Mouse (Mus musculus) hindbrain, embryonic 16.5 days (tissue): ENCODE measurements around the gene Rasgef1b. TPM values are rescaled to one million over a fixed set of nuclear protein-coding genes. Genes with fewer than 3 reads are reported as not detected.

Experiments
- ATAC-seq: fragments of 200-750 bp; cut with Nextera tagmentation; 2 replicates; pipeline ENCODE4 v1.8.0; 2017; ENCODE audit warnings: moderate TSS enrichment, moderate library complexity
- H3K27ac ChIP-seq: fragments of 300-500 bp; sonication (generic); 2 replicates; pipeline ENCODE4 v1.5.1; 2014; ENCODE audit warnings: low read depth, mild to moderate bottlenecking, control low read depth, low read length, moderate library complexity
- H3K27me3 ChIP-seq: fragments of 300-500 bp; sonication (generic); replicated peaks from 2 replicates; pipeline ENCODE4 v1.6.1; 2014; ENCODE audit warnings: low read length; ENCODE audit not compliant: control insufficient read depth, insufficient read depth
- H3K36me3 ChIP-seq: fragments of 300-500 bp; sonication (generic); 2 replicates; pipeline ENCODE4 v1.6.1; 2014; ENCODE audit warnings: mild to moderate bottlenecking, low read length, moderate library complexity, mixed read lengths; ENCODE audit not compliant: control insufficient read depth, insufficient read depth
- H3K4me1 ChIP-seq: fragments of 300-500 bp; sonication (generic); 2 replicates; pipeline ENCODE4 v1.6.1; 2014; ENCODE audit warnings: low read depth, low read length; ENCODE audit not compliant: control insufficient read depth, insufficient read depth
- H3K4me2 ChIP-seq: fragments of 300-500 bp; sonication (generic); 2 replicates; pipeline ENCODE4 v1.6.1; 2014; ENCODE audit warnings: mild to moderate bottlenecking, low read length, control low read depth, moderate library complexity
- H3K4me3 ChIP-seq: fragments of 300-500 bp; sonication (generic); 2 replicates; pipeline ENCODE4 v1.5.1; 2014; ENCODE audit warnings: mild to moderate bottlenecking, low read length, control low read depth, moderate library complexity
- H3K9ac ChIP-seq: fragments of 300-500 bp; sonication (generic); 2 replicates; pipeline ENCODE4 v1.6.1; 2014; ENCODE audit warnings: low read depth, mild to moderate bottlenecking, control low read depth, low read length, moderate library complexity
- H3K9me3 ChIP-seq: fragments of 300-500 bp; sonication (generic); 2 replicates; pipeline ENCODE4 v1.6.1; 2014; ENCODE audit warnings: mild to moderate bottlenecking, low read length, moderate library complexity; ENCODE audit not compliant: control insufficient read depth
- WGBS: fragments of 180-500 bp; shearing (Covaris S2); extraction: QIAGEN DNeasy Blood & Tissue Kit; methylation state at CpG from one replicate; pipeline ENCODE4 v1.1.7; 2014; 5-methylcytosine and 5-hydroxymethylcytosine counted together
- polyA plus RNA-seq: library from polyadenylated mRNA; unstranded; fragments of >200 nt; fragmentation: Nextera tagmentation; extraction: Ambion mirVana; gene quantifications from 2 replicates; pipeline ENCODE4 v1.2.1, GENCODE M21; 2015

The Rasgef1b gene
- polyA plus RNA-seq, 1 experiment from 2014 or later, result 43.5 TPM

GRCm38 (mm10) chr5:99369256-99369655 is 359.6 kb downstream of the Rasgef1b start:
- Histone ChIP-seq H3K9ac (no peak overlapping the region), H3K4me2 (no peak overlapping the region), H3K27me3 (no peaks in the 10 kb centered on the region), H3K27ac (no peak overlapping the region), H3K4me3 (no peak overlapping the region), H3K4me1 (no peaks in the 10 kb centered on the region), H3K9me3 (no peaks in the 10 kb centered on the region), H3K36me3 (no peaks in the 10 kb centered on the region)
- 89% methylated on average over 6 of the region's 6 CpGs for WGBS
- ATAC-seq, result no peak

DNA sequence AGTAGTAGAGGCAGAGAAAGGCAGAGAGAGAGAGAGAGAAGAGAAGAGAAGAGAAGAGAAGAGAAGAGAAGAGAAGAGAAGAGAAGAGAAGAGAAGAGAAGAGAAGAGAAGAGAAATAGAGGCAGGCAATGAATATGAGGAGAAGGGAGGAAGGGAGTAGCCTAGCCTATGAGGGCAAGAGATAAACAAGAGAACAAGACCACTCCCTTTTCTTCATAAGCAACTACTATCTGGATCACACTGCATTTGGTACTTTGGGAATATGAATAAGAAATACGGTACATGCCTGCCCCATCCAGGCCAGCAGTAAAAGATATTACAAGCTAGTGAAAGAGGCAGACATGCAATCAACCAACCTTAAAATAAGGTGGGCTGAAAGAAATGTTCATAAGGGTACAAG is 360.2 kb downstream of the Rasgef1b start:
- Histone ChIP-seq H3K4me2 (no peak overlapping the region), H3K9ac (no peak overlapping the region), H3K27me3 (no peaks in the 10 kb centered on the region), H3K4me1 (no peaks in the 10 kb centered on the region), H3K36me3 (no peaks in the 10 kb centered on the region), H3K4me3 (no peak overlapping the region), H3K27ac (no peak overlapping the region), H3K9me3 (no peaks in the 10 kb centered on the region)
- WGBS, result 87% methylated on average over 1 of the region's 1 CpGs
- no peak for ATAC-seq

DNA sequence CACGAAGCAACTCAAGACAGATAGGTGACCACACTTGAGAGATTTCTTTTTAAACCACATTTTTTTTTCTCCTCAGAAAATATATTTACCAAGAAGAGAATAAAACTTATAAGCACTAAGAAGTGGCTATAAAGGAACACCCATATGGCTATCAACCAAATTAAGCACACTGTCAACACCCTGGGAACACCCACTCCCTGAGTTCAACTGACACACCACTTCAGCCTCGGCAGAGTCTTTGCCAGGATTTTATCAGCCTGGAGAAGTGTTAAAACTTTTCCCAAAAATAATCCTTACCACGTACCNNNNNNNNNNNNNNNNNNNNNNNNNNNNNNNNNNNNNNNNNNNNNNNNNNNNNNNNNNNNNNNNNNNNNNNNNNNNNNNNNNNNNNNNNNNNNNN is 368.3 kb downstream of the Rasgef1b start:
- H3K4me1 ChIP-seq, result no peaks in the 10 kb centered on the region
- WGBS, result 81% methylated on average over 3 of the region's 3 CpGs
- no peaks in the 10 kb centered on the region for H3K9me3 ChIP-seq
- H3K9ac ChIP-seq, result no peak overlapping the region
- H3K27me3 ChIP-seq, result no peaks in the 10 kb centered on the region
- no peaks in the 10 kb centered on the region for H3K36me3 ChIP-seq
- H3K4me3 ChIP-seq, result no peak overlapping the region
- ATAC-seq, result no peak
- no peak overlapping the region for H3K27ac ChIP-seq
- H3K4me2 ChIP-seq, result no peak overlapping the region

DNA sequence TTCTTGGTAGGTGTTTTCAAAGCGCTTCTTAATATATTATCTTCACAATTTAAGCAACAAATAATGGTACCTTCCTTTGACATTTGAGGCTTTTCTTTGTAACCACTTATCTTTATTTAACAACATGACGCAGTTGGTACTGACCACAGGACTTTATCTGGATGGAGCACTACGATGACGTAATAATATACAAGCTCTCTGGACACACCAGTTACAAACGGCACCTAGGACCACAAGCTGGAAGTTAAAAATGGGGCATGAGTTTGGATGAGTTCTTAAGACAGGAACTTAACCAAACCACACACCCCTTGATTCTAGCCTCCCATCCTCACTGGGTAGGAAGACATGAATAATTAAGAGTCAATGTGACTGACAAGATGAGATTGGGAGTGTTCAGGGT is 369.6 kb downstream of the Rasgef1b start:
- no peaks in the 10 kb centered on the region for H3K36me3 ChIP-seq
- WGBS, result 93% methylated on average over 5 of the region's 5 CpGs
- no peak for ATAC-seq

DNA sequence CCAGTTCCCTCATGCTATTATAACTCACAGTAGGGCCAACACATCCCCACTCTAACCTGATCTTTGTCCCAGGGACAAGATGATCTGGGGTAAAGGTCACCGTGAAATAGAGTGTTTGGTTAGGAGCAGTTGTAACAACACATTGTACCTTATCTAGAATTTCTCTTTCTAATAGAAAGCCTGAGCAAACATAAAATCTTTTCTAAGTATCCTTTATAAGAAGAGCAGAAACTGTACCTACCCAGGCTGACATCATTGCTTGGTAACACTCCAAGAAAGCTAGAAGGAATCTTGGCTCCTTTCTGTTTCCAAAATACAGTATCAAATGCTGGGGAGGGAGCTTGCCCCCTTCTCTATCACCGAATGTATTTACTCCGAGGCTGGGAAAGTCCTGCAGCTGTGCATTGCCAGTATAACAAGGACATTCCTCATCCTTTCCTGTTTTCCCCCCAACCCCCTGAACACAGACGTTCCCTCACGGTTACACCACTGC is 374.2 kb downstream of the Rasgef1b start:
- no peak overlapping the region for H3K9ac ChIP-seq
- H3K9me3 ChIP-seq, result no peaks in the 10 kb centered on the region
- no peak overlapping the region for H3K4me3 ChIP-seq
- ATAC-seq, result no peak
- 59% methylated on average over 5 of the region's 5 CpGs for WGBS
- H3K4me2 ChIP-seq, result no peak overlapping the region
- no peaks in the 10 kb centered on the region for H3K27me3 ChIP-seq
- no peaks in the 10 kb centered on the region for H3K4me1 ChIP-seq
- no peaks in the 10 kb centered on the region for H3K36me3 ChIP-seq
- H3K27ac ChIP-seq, result no peak overlapping the region

More for the DNA sequence above, 369.6 kb downstream of the Rasgef1b start:
- H3K9ac ChIP-seq, result no peak overlapping the region
- H3K27me3 ChIP-seq, result no peaks in the 10 kb centered on the region
- H3K4me3 ChIP-seq, result no peak overlapping the region
- no peaks in the 10 kb centered on the region for H3K4me1 ChIP-seq
- H3K9me3 ChIP-seq, result no peaks in the 10 kb centered on the region
- H3K4me2 ChIP-seq, result no peak overlapping the region
- no peak overlapping the region for H3K27ac ChIP-seq

DNA sequence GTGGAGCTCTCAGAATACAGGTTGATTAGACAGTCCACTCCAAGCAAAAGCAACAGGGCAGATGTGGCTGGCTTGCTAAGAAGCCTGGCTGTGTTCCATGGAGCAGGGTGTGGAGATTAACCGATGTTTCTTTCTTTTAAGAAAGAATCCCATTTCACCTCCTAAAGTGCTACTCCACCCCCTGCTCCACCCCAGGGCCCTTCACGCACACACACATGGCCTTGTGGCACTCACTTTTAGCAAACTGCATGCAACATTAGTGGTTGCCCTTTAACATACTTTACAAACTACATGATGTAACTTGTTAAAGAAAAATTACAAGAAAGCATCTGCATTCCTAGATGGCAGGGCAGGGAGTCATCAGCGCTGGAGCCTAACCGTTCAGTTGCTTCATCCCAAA is 378.8 kb downstream of the Rasgef1b start:
- no peak overlapping the region for H3K4me3 ChIP-seq
- H3K27ac ChIP-seq, result no peak overlapping the region
- ATAC-seq, result no peak
- H3K36me3 ChIP-seq, result no peaks in the 10 kb centered on the region
- no peaks in the 10 kb centered on the region for H3K9me3 ChIP-seq
- H3K4me1 ChIP-seq, result no peaks in the 10 kb centered on the region
- H3K4me2 ChIP-seq, result no peak overlapping the region
- 52% methylated on average over 4 of the region's 4 CpGs for WGBS
- H3K27me3 ChIP-seq, result no peaks in the 10 kb centered on the region
- H3K9ac ChIP-seq, result no peak overlapping the region

- H3K27me3 ChIP-seq, result no peaks in the 10 kb centered on the region
- H3K4me1 ChIP-seq, result no peaks in the 10 kb centered on the region
- peak; percentile 75 for ATAC-seq
- no peaks in the 10 kb centered on the region for H3K36me3 ChIP-seq
- H3K4me3 ChIP-seq, result no peak overlapping the region
- no peaks in the 10 kb centered on the region for H3K9me3 ChIP-seq
- no peak overlapping the region for H3K27ac ChIP-seq
- WGBS, result 74% methylated on average over 8 of the region's 8 CpGs
- no peak overlapping the region for H3K9ac ChIP-seq
- H3K4me2 ChIP-seq, result no peak overlapping the region
Observed at GRCm38 (mm10) chr5:99348257-99348849, 380.5 kb downstream of the Rasgef1b start.

GRCm38 (mm10) chr5:99342527-99342926 is 386.3 kb downstream of the Rasgef1b start:
- Histone ChIP-seq H3K9ac (no peak overlapping the region), H3K27me3 (no peaks in the 10 kb centered on the region), H3K9me3 (no peaks in the 10 kb centered on the region), H3K4me3 (no peak overlapping the region), H3K36me3 (no peaks in the 10 kb centered on the region), H3K4me1 (no peaks in the 10 kb centered on the region), H3K27ac (no peak overlapping the region), H3K4me2 (no peak overlapping the region)
- ATAC-seq, result no peak
- 96% methylated on average over 10 of the region's 10 CpGs for WGBS

- no peaks in the 10 kb centered on the region for H3K27me3 ChIP-seq
- no peak for ATAC-seq
- H3K4me3 ChIP-seq, result no peak overlapping the region
- no peaks in the 10 kb centered on the region for H3K36me3 ChIP-seq
- WGBS, result 64% methylated on average over 8 of the region's 8 CpGs
- H3K9ac ChIP-seq, result no peak overlapping the region
- H3K4me1 ChIP-seq, result no peaks in the 10 kb centered on the region
- no peak overlapping the region; the same call in 1 of the 2 replicates for H3K4me2 ChIP-seq
- H3K9me3 ChIP-seq, result no peaks in the 10 kb centered on the region
- no peak overlapping the region for H3K27ac ChIP-seq
Observed at GRCm38 (mm10) chr5:99340311-99340989, 388.4 kb downstream of the Rasgef1b start.
